Mouse (Mus musculus) MEL-GATA-1-ER (cell line): ENCODE results near the gene Egfl7.

ENCODE experiments used
- DNase-seq: peaks from one replicate; pipeline ENCODE4 v3.0.0-alpha.2; 2012; ENCODE audit warnings: low read depth; ENCODE audit errors: extremely low read depth

Egfl7 gene

DNA sequence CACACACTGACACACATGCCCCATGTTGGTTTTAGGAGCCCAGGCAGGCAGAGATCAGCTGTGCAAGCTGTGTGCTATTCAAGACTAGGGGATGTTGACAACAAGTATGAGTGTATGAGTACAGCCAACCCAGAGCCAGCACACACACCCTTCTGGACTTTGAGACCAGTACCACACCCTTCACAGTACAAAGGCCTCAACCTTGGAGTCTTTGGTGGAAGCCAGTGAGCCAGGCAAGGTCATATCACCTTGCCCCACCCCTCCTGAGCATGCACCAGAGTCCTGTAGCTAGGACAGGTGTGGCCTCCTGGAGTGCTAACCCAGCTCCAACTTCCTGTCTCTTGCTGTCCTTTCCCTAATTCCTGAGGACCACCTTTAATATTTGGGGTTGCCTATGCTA is 31.2 kb downstream of the Egfl7 start:
- DNase-seq = no peak

DNA sequence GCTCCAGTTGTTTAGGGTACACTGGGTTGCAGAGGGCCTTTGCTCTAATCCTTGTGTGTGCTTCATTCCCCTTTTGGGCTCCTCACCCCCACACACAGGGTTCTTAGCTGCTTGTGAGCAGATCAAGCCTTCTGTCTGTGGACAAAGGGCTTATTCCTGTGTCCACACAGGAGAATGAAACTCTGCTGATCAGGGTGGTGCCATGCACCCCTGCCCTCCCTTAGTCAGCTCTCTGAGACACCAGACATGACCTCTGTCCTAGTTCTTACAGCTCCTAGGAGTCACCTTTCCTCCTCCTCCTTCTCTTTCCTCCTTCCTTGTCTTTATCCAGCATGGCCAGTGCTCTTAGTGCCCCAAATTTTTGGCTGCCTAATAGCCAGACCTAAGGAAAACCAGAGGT is 32.1 kb downstream of the Egfl7 start:
- DNase-seq = no peak

DNA sequence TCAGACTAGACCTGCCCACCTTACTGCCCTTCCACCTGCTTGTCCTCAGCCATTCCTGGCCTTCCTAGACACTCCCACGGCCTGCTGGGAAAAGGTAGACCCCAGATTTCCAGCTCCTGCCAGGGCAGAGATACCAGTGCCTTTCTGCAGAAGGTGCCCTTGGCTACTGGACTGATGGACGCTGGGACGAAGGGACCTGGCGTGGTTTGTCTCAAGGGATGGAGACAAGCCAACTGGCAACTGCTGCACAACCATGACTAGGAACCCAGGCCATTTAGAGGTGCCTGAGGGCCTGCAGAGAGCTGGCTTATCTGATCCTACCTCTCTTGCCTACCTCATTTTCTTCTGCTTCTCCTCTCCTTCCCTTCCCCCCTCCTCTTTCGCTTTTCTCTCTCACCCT is 35.1 kb downstream of the Egfl7 start:
- no peak for DNase-seq

DNA sequence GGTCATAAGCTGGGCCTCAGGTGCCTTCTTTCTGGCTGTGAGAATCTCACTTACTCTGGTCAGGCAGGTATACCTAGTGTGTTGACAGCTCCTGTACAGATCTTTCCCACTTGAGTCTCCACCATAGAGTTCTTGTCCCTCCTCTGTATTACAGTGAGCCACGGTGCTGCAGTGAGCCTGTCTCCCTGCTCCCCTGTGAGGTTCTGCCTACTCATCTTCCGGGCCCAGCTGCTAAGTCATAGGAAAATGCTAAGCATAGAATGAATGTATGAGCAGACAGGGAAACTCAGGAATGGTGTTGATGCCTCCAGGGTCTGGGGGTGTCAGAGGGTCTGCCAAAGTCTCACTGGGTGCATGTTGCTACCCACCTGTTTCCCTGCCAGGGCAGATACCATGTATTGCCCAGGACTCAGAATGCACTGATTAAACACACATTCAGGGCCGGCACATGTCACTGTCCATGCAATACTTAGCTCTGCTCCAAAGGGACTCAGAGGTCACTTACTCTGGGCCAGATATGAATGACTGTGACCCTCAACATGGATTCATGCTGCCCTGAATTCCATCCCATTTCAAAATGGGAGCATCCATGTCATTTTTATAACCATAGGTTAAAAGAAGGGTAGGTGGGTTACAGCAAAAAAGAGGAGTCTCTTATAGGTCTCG is 35.8 kb downstream of the Egfl7 start:
- no peak for DNase-seq

DNA sequence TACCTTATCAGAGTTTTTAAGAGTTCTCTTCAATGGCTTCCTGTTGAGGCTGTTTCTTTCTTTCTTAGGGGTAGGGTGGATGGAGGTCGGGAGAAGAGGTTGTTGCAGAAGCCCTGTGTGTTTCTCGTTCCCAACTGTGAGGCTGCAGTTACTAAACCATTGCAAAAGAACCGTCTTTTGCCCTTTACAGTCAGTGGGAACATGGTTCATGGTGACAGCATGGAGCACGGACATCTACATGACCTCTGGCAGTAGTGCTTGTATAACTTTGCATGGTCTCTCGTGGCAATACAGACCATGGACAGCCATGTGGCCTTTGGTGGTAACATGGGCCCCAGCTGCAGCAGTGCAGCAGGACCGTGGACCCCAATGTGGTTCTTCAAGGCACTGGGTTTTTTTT is 37.5 kb downstream of the Egfl7 start:
- no peak for DNase-seq

DNA sequence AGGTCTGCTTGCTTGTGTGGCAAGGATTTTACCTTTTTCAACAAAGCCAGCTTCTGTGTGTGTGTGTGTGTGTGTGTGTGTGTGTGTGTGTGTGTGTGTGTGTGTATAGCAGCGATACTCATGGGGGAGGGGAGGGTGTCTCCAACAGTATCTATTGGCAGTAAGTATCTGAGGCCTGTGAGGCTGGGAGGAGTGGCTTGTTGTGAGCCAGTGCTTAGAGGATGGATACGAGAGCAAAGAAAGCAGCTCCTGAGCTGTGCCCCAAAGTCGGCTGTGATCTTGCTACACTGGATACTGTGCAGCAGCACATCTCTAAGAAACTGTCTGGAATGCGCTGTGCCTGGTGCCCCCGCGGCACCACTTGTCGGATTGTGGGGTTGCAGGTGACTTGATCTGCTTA is 38.1 kb downstream of the Egfl7 start:
- no peak for DNase-seq

DNA sequence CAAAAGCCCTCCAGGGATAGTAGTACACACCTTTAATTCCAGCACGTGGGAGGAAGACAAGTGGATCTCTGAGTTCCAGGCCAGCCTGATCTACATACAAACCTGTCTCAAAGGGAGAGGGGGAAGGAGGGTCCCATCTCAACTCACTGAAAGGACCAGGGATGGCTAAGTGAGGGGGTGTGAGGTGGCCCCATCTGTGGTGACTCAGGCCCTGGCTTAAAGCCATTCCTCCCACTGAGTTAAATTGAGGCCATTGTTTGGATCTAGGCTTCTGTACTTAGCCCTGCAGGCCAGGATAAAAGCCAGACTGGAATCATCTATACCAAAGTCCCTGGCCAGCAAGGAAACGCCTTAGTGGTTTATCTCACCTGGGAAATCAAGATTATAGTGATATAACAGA is 41.4 kb downstream of the Egfl7 start:
- no peak for DNase-seq

DNA sequence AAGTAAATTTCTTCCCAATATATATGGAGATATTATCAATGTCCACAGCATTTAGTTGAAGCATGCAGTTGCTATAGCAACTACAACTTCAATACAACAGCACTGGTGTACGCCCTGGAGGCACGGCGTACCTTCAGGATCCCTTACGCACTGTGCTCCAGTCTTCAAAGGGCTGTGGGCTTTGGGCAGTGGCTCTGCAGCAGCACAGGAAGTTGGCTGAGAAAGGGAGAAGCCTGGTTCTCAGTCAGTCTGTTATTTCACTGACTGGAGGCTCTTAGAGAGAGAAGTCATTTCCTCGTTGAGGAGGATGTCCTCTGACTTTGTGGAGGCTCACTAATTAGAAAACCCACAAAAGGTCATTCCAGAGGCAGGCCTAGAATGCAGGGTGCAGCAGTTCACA is 43.2 kb downstream of the Egfl7 start:
- no peak for DNase-seq

DNA sequence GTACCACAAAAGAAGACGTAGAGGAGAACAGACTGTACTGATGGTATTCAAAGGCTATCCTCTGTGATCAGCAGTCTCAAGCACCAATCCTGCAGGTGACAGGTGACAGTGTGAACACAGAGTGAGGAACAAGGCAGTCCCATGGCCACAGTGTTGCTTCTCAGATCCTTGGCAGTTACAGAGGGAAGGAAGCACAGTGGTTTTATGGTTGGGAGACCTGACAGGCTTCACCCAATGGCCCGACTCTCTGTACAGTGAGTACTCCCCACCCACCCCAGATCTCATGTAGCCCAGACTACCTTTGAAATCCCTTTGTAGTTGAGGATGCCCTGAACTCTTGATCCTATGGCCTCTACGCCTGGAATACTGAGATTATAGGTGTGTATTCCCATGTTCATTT is 45.6 kb downstream of the Egfl7 start:
- no peak for DNase-seq

DNA sequence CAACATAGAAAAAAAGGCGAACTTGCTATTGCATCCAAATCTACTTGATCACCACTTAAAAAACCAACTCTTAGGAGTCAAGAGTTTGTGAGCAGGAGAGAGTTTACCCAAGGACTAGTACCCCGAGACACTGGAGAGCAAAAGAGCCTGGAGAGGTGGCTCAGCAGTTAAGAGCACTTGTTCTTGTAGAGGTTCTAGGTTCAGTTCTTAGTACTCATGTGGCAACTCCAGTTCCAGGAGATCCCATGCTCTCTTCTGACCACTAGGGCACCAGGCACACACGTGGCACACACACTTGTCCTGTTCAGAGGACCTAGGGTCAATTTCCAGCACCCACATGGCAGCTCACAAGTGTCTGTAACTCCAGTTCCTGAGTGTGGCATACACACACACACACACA is 46.3 kb downstream of the Egfl7 start:
- no peak for DNase-seq

DNA sequence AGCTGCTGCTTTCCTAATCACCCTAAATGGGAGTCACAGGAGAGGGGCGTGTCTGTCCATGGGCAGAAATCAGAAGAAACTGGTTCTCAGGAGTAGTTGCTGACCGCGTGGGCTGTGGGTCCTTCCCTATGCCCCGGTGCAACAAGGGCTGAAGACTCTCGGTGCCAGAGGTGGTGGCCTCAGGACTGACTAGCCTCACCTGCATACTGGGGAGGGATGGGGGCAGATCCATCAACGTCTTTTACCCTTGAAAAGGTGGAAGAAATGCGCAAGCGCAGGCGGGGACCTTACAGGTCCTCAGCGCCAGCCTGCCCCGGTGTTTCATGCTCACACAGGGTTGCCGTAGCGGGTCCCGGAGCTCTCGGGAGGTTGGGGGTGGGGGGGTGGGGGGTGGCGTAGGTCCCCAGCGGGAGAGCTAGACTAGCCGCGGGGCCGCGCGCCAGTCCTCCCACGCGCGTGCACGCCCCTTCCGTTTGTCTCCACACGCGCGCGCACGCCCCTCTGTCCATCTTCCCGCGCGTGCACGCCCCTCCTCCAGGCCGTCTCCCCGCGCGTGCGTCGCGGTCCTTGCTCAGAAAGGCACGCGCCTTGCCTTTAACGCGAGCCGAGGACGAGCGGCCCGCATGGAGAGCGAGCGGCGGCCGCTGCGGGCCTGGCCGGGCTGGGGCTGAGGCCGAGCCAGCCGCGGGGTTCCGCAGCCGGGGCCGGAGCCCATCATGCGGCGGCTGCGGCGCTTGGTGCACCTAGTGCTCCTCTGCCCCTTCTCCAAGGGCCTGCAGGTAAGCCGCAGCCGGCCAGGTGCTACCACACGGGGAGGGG is 48.3 kb downstream of the Egfl7 start, which contains the start of gene Fam69b:
Gene Fam69b (plus strand): TSS at position 537 of the 819 bp plus-strand sequence.
- DNase-seq = no peak

DNA sequence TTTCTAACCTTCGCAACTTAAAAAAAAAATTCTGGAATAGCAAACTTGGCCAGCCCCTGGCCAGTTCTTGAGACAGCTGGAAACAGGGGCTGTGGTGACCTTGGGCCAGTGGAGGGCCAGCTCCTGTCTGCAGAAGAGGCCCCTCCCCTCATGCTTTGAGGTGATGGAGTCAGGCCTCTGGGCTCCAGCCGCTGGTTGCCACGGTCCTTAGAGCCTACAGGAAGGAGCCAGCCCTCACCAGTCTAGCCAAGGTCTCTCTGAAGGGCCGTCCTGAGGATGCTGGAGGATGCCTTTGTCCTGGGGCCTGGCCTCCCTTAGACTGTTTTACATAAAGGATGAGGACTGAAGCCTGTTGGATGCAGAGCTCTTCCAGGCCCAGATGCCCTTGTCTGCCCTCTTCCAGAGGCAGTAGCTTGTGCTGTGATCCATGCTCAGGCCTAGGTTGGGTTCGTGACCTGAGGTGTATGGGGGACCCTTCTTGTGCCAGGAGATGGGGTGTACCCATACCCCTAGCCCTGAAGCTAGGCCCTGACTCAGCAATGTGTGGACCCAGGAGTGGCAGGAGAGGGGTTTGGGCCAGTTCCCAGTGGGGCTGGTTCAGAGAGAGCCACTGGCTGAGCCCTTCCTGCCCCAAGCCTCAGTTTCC is 49.1 kb downstream of the Egfl7 start:
- DNase-seq = no peak

DNA sequence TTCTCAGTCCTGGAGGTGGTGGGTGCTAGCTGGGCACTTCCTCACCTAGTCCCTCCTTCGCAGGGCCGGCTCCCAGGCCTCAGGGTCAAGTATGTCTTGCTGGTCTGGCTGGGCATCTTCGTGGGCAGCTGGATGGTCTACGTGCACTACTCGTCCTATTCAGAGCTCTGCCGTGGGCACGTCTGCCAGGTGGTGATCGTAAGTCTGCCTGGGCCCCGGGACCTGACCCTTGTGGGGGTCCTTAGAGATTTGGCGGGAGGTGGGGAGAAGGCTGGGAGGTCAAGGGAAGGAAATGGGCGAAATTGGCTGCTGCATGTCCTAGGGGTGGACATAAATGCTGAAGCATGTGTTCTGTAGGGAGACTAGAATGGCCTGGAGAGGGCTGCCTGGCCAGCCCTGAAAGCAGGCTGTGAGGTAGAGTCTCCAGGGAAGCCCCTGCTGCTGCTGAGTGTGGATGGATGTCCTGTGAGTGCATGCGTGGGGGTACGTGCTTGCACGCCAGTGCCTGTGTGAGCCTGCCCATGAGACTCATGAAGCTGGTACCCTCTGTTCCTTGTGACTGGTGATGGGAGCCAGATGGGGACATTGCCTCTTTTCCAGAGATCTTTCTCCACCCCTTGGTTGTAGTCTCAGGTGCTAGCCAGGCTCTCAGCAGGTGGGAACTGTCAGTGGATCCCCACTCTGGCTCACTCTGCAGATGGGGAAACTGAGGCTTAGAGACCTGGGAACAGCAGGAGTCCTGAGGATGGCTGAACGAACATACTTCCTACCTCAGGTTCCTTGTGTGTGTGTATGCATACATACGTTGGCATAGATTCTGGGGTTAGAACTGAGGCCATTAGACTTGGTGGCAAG is 53.0 kb downstream of the Egfl7 start:
- DNase-seq = no peak

DNA sequence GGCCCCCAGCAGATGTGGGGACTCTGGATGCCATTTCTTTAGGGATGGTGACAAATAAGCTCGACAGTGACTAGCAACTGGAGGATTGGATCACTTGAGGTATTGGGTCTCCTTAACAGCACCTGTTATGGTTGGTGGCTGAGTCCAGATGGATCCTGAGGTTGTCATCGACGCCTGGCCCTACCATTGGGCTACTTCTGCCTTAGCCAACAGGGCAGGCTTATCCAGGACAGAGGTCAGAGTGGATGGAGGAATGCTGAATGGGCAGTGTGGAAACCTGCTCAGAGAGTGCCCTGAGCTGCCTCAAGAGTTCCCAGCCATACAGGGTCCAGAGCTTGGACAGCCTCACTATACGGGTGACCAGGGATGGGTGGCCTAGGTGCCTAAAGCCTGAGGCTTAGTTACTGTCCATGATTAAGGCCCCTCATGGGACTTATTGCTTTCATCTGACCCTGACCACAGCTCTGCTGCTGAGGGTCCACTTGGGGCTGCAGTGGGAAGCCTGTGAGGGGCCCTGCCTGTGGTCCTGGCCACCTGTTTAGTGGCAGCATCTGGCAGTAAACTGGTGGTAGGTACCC is 54.2 kb downstream of the Egfl7 start:
- DNase-seq = no peak

DNA sequence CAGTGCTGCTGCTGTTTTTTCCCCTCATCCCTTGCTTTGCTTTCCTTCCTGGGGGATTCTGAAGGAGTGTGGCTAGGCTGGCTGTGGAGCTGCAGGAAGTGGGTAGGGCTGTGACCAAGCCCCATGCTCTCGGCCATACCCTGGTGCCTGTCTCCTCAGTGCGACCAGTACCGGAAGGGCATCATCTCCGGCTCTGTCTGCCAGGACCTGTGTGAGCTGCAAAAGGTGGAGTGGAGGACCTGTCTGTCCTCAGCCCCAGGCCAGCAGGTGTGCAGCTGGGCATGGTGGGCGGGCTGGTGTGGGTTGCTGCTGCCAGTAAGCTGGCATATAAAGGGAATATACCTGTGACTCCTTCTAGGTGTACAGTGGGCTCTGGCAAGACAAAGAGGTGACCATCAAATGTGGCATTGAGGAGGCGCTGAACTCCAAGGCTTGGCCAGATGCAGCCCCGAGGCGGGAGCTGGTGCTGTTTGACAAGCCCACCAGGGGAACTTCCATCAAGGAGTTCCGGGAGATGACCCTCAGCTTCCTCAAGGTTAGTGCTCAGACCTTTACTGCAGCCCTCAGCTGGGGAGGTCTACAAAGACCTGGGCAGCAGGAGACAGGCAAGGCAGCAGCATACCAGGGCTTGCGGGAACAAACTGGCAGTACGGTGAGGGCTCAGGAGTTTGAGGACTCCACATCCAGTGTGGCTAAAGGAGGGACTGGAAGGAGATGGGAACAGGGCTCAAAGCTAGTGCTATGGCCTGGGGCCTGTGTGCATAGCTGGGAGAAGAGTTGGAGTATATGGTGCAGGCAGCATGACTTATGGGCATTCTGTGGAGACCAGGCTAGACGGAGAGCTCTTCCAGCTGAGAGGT is 55.0 kb downstream of the Egfl7 start:
- no peak for DNase-seq

DNA sequence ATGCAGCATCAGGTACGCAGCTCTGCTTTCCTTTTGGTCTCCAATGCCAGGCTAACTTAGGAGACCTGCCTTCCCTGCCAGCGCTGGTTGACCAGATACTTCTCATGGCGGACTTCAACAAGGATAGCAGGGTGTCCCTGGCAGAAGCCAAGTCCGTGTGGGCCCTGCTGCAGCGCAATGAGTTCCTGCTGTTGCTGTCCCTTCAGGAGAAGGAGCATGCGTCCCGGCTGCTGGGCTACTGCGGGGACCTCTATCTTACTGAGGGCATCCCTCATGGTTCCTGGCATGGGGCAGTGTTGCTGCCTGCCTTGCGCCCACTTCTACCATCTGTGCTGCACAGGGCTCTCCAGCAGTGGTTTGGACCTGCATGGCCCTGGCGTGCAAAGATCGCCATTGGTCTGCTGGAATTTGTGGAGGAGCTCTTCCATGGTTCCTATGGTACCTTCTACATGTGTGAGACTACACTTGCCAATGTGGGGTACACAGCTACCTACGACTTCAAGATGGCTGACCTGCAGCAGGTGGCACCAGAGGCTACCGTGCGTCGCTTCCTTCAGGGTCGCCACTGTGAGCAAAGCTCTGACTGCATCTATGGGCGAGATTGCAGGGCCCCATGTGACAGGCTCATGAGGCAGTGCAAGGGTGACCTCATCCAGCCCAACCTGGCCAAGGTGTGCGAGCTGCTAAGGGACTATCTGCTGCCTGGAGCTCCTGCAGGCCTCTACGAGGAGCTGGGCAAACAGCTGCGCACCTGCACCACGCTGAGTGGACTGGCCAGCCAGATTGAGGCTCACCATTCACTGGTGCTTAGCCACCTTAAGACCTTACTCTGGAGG is 55.9 kb downstream of the Egfl7 start:
- DNase-seq = no peak

DNA sequence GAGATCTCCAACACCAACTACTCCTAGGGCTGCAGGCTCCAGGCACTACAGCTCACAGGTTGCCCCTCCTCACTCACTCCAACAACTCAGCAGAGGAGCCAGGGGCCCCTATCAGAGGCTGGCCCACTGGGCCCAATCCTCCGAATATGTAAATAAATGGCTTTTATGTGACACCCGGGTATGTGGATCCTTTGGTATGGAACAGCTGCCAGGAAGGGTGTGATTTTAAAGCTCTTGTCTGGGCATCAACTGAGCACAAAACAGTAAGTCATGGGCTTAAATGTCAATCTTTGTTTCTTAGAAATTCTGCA is 56.5 kb downstream of the Egfl7 start:
- no peak for DNase-seq

DNA sequence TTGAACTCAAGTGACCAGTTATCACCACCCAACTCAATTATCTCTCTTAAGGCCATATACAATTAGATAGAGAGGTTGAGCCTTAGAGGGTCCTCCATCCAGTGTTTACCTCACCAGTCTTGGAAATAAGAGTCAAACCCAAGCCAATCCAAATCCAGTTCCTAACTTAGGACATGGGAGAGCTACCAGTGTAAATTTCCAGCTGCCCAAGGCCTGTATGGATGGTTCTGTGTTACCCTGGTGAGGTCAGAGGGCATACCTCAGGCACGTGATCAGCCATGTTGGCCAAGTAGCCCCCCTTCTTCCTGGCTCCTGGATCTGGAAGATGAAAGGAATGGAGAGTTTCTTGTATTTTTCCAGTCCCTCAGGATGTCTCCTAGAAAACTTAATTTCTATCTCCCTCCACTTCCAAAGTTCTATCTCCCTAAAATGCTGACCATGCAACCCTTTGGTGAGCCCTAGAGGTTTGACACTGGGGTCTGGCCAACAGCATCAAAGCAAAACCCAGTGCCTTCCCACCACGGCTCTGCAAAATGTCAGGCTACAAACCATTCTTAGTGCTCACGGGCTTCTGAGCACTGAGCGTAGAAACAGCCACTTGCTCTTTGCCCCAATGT is 57.6 kb downstream of the Egfl7 start:
- DNase-seq = no peak

DNA sequence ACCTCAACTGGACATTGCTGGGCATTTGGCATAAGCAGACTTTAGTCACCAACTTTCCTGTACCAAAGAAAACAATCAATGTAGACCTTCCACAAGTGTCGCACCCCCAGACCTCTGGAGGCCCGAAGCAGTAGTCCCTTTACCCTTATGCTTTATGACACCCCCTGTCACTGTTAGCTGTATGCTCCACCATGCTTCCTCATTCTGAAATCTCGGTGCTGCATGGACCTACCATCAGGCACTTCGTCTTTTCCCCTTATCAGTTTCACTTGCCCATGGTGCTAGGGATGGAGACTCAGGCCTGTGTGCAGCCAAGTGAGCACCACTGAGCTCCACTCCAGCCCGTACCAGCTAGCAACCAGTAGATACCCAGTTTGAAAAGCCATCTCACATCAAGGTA is 58.2 kb downstream of the Egfl7 start:
- peak; percentile 76 for DNase-seq
